Mouse (Mus musculus): ENCODE results near the gene Ces1a.

The Ces1a gene

GRCm38 (mm10) chr8:93048092-93048491 is at the start of gene Ces1a:
Gene Ces1a, minus strand, starts transcription at chr8:93048192.
- DNase-seq (ENCODE audit: low read depth, low spot score) = no peak

GRCm38 (mm10) chr8:93095376-93095775 is 47.4 kb upstream of the Ces1a start:
- DNase-seq (ENCODE audit: low read depth, low spot score) = no peak

DNA sequence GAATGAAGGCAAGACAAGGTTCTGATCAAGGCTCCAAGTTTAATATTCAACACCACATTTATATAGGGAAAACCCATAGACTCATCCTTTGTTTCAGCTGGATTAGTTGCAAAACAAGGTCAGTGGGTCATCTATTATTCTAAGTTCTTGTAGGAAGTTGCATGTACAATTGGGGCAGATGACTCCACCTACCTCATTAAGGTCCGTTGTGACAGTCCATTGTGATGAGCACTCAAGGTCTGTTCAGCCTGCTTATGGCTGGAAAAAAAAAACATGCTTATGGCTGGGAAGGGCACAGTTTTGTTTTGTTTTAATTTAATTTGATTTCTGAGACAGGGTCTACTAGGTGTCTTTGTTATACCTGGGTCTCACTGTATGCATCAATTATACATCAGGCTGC is 43.3 kb upstream of the Ces1a start:
- no peak for DNase-seq (ENCODE audit: low read depth, low spot score)

DNA sequence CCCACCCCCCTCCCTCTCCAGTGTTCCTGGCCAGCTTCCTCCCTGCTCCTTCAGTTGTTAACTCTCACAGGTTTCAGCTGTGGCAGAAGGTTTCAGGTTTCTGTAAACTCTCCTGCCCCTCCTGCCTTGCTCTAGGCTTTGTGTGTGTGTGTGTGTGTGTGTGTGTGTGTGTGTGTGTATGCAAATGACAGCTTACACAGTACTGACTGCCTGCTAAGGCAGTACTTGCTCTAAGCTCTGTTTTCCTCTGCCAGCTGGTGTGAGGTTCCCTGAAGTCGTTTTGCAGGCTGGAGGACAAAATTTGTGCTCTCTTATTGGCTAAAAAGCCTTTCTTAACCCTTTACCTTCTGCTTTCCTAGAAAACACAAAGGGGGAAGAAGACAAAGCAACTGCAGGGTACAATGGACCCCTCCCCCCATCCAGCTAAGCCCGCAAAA is 40.7 kb upstream of the Ces1a start:
- DNase-seq (ENCODE audit: low read depth, low spot score) = no peak

GRCm38 (mm10) chr8:93088193-93088592 is 40.2 kb upstream of the Ces1a start:
- DNase-seq (ENCODE audit: low read depth, low spot score) = no peak

DNA sequence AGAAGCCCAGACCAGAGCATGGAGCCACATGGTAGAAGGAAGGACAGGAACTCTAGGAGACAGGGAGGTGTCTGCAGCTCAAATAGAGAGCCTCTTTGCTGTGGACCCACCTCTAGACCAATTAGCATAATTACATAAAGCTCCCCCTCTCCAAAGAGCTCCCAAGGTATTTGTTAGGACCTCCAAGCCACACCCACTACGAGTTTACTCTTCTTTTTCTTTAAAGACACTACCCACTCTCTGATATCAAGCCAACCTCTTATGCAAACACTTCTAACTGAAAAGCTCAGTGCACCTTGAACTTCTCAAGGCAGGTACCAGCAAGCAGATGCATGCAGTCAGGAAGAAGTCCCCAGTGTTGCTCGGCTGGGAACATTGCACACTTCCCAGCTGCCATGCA is 31.9 kb upstream of the Ces1a start, which contains the start of gene Ces1b:
Ces1b (minus strand) TSS at position 131 of the 400 bp plus-strand sequence.
- DNase-seq (ENCODE audit: low read depth, low spot score) = no peak

DNA sequence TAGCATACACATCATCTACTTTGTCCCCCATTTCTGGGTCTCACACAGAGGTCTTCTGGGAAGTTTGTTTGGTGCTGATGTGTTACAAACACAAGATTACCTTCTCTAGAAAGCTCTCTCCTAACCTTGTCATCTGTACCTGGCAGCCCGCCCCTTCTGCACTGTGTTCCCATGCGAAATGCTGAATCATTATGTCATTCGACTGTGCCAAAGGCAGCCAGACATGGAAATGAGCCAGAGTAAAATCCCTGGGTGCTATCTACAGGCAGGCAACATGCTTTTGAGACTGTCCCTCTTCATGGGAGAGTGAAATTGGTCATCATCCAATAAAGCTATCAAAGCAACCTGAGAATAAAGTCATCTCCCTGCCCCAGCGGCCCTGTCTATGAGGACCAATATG is 27.3 kb upstream of the Ces1a start:
- DNase-seq (ENCODE audit: low read depth, low spot score) = no peak

DNA sequence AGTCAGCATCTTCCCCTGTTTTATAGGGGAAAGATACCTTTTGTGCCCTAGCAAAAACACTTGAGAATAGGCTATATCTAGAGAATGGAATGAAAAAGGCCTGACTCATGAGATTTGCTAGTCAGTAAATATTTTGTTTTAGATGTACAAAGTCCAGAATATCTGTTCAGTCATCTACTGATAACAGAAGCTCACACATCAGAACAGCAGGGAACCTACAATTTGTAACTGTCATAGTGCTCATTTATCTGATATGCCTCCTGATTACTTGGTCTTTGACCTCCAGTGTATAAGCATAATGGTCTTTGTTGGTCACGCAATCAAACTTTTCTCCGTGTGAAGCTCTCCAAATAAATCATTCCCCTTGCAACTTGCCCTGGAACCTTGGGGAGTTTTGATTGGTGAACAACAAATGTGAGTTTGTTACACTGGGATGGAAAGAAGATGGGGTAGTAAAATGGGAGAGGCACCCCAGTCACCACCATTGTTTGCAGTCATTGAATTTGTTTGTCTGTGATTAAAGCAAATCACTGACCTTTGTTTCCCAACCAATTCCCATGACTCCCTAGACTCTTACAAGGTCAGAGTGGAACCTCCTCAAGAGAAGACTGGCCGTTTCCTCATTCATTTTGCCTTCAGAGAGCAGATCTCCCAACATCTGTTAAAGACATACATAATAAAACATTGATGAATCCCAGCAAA is 15.6 kb upstream of the Ces1a start:
- no peak for DNase-seq (ENCODE audit: low read depth, low spot score)

GRCm38 (mm10) chr8:93059185-93059584 is 11.2 kb upstream of the Ces1a start:
- no peak for DNase-seq (ENCODE audit: low read depth, low spot score)

DNA sequence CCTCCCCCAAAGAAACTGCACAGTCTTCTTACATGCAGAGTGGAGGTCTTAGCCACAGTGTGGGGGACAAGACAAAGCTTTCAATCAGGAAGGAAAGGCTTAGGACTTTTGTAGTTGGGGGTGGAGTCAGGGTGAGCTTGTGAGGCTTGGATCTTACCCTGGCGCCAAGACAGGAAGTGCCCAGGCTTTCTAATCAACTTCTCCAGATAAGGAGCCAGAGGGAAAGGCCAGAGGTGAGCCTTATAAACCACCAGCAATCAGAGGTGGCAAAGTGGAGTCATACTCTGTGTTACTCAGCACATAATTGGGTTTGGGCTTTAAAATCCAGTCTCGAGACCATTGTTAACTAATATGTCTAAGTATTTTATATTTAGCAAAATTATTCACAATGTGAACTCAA is 7.2 kb upstream of the Ces1a start:
- DNase-seq (ENCODE audit: low read depth, low spot score) = no peak

DNA sequence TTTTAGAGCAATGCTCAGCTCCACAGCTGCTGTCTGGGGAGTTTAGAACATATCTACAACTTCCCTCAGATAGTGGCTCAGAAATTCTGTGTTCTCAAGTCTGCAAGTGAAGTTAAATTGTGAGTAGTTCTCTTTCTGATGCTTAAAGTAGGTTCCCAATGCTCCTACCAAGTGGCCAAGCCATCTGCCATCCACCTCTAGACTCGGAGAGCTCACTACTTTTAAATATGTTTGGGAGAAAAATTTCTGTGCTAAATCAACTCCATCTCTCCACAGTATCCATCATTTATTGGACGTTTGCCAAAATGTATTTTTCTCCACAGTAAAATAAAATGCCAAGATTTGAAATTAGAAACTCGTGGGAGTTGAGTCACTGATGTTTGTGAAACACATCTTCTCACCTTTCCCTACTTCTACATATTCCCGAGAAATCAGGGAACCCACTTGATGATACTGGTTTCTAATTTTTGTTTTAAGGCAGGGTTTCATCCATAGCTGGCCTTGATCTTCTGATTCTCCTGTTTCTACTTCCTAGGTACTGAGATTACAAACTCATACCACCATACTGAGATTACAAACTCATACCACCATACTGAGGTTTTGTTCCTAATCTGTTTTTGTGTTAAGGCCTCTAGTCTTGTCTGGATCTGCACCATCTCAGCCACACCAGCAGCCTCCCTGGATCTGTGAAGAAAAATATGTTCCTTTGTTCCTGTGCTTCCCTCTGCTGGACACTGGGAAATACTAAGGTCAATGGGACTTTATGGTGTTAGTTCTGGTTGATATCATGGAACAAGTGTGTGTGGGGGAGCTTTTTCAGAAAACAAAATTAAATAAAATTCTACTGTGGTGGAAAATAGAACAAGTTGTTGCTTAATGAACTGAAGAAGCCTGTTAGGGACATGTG is 771 bp upstream of the Ces1a start:
- DNase-seq (ENCODE audit: low read depth, low spot score) = no peak

DNA sequence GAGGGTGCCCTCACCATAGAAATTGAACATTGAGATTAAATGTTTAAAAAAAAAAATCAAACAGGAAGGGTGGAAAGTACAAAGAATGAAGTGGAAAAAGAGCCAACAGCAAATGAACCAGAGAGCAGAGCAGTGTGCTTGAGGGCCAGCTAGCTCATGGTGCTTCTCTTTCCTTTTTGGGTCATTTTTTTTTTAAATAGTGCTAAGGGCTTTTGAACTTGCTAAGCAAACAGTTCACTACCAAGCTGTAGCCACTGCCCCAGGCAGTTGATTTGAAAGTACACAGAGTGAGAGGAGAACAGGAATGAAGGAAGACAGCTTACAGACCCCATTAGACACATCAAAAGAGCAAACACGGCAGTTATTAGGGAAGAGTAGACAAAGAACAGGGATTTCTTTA is 4.9 kb downstream of the Ces1a start:
- DNase-seq (ENCODE audit: low read depth, low spot score) = no peak

- no peak for DNase-seq (ENCODE audit: low read depth, low spot score)
Measured at GRCm38 (mm10) chr8:93040776-93041567, 7.0 kb downstream of the Ces1a start.

GRCm38 (mm10) chr8:93040256-93040655 is 7.7 kb downstream of the Ces1a start:
- no peak for DNase-seq (ENCODE audit: low read depth, low spot score)

- no peak for DNase-seq (ENCODE audit: low read depth, low spot score)
Measured at GRCm38 (mm10) chr8:93038831-93039230, 9.2 kb downstream of the Ces1a start.

GRCm38 (mm10) chr8:93030664-93031063 is 17.3 kb downstream of the Ces1a start:
- no peak for DNase-seq (ENCODE audit: low read depth, low spot score)

DNA sequence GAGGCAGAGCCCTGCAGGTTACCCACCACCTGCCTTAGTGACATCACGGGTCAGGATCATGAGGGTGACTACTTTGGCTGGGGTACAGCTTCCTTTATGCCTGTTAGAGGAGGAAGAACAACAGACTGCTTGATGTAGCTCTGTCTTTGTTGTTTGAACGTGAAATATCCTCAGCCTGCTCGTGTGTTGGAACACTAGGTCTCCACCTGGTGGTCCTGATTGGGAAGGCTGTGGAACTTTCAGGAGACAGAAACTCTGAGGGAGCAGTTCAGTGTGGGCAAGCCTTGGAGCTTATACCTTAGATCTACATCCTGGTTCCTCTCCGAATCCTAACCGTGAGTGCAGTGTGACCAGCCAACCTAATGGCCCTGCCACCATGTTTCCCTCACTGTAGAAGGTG is 26.3 kb downstream of the Ces1a start:
- DNase-seq (ENCODE audit: low read depth, low spot score) = no peak

DNA sequence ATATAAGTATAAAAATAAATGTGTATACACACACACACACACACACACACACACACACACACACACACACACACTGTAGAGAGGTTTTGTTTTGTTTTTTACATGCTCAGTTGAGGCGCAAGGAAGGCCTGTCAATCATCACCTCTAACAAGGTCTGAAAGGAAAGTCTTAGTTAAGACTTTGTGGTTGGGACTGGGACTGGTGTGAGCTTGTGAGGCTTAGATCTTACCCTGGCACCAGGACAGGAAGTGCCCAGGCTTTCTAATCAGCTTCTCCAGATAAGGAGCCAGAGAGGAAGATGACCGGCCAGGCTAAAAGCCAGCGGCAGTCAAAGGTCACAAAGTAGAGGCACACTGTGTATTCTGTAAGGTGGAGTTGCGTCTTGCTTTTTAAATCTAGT is 33.7 kb downstream of the Ces1a start:
- no peak for DNase-seq (ENCODE audit: low read depth, low spot score)

DNA sequence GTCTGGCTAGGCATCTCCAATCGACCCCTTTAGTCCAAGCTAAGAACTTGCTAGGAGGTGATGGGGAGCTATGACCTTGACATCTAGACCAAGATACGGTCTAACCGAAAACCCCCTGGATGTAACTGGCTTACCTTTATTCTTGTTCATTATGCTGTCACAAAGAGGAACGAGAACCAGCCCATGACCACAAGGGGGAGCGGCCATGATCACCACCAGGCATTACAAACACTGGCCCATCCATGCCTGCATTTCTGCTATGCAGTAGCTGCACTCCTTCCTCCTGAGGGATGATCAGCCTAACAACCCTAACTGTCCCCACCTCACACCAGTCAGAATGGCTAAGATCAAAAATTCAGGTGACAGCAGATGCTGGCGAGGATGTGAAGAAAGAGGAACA is 35.8 kb downstream of the Ces1a start:
- DNase-seq (ENCODE audit: low read depth, low spot score) = no peak

DNA sequence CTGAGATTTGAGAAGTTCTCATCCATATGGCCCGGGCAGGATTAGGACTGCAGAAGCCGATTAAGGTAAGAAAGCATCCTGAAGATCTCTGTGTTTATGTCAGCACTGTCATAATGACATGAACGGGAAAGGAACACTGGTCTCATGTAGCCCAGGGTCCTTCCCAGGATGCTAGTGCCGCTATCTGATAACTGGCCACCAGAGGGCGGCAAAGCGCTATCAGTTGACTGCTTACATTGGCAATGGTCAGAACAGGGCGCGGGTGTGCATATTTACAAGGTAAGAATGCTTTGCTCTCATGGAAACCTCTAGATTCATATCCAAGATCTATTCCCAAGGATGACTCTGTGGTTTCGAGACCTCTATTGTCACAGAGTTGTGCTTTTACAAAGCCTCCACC is 36.6 kb downstream of the Ces1a start:
- DNase-seq (ENCODE audit: low read depth, low spot score) = peak; percentile 26

DNA sequence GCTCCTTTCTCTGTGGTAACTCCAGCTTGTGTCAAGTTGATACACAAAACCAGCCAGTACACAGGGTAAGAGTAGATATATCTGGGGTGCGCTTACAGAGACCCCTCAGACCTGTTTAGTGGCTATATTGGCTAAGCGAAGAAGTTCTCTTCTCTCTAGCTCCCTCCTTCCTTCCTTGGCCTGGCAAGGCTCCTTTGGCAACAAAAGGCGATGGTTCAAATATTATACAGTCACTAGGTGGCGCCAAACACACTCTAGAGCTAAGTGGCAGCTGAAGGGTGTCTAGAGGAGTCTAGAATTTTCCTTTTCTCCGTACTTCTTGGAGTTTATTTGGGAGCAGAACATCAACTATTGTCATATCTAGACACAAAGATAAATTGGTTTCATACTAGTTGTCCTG is 37.7 kb downstream of the Ces1a start:
- DNase-seq (ENCODE audit: low read depth, low spot score) = peak; percentile 22

- no peak for DNase-seq (ENCODE audit: low read depth, low spot score)
Measured at GRCm38 (mm10) chr8:92998600-92998999, 49.4 kb downstream of the Ces1a start.
